Mouse (Mus musculus) embryonic stem cell, embryonic (primary cell): ENCODE data around the gene Pus7l.

Source experiments
- CTCF ChIA-PET, 4 experiments: fragments of 300-600 bp in 2 of 4; fragments of 350-600 bp in 2 of 4; sonication (Branson Sonifier 250); formaldehyde crosslinking; loops; one replicate each; lab custom pipeline; 2022; ENCODE audit warnings: inconsistent platforms in 2 of 4; lab: Charles Lee
- POLR2A ChIA-PET, 4 experiments: fragments of 300-600 bp in 2 of 4; fragments of 350-600 bp in 2 of 4; sonication (Branson Sonifier 250); formaldehyde crosslinking; loops; one replicate each; lab custom pipeline; 2022; ENCODE audit warnings: antibody characterized with exemption in 4 of 4, inconsistent platforms in 1 of 4; lab: Charles Lee

The Pus7l gene

GRCm38 (mm10) chr15:94558895-94559656 lies 15.7 kb upstream of the Pus7l start:
- CTCF ChIA-PET: interaction anchor here in 2 of 4 experiments (0.6 kb wide), 2 partner anchors 77 to 99 kb away, joined by 4 to 6 read pairs; no protein-coding TSS in a partner anchor
- POLR2A ChIA-PET: interaction anchor here in 2 of 4 experiments (0.6 to 1.0 kb wide), 2 partner anchors 16 to 1993 kb away, joined by 3 to 4 read pairs; partner anchors contain the start of genes Irak4 (in 1 of the 2) and Pus7l (in 1 of the 2)

- POLR2A ChIA-PET: interaction anchor here in 2 of 4 experiments (0.6 to 1.2 kb wide), 9 partner anchors 8 to 1932 kb away, joined by 3 to 6 read pairs (median 3); partner anchors contain the start of genes Irak4 (in 1 of the 2) and Pus7l (in 1 of the 2)
Measured at GRCm38 (mm10) chr15:94557442-94557841, 14.1 kb upstream of the Pus7l start.

GRCm38 (mm10) chr15:94553536-94553935 lies 10.2 kb upstream of the Pus7l start:
- POLR2A ChIA-PET: interaction anchor here in 3 of 4 experiments (0.5 to 2.8 kb wide), 8 partner anchors 9 to 168 kb away, joined by 3 to 17 read pairs (median 3); partner anchors contain the start of genes Irak4 (in 3 of the 3) and Pus7l (in 3 of the 3)
- CTCF ChIA-PET: interaction anchor here in 1 of 4 experiments (0.6 to 0.9 kb wide), 2 partner anchors 94 to 128 kb away, joined by 3 read pairs; no protein-coding TSS in a partner anchor

More at GRCm38 (mm10) chr15:94557442-94557841, 14.1 kb upstream of the Pus7l start:
- CTCF ChIA-PET: interaction anchor here (0.5 to 2.1 kb wide), 32 partner anchors 9 to 132 kb away, joined by 3 to 21 read pairs (median 4); partner anchors contain the start of genes Irak4 (in 3 of the 4) and Pus7l (in 3 of the 4)

GRCm38 (mm10) chr15:94544844-94545243 lies 1.5 kb upstream of the Pus7l start:
- POLR2A ChIA-PET: interaction anchor here in 2 of 4 experiments (0.9 to 3.5 kb wide), 5 partner anchors 9 to 75 kb away, joined by 3 to 18 read pairs (median 13); partner anchors contain the start of gene Twf1 (in 1 of the 2)

GRCm38 (mm10) chr15:94544052-94544636 lies 797 bp upstream of the Pus7l start:
- CTCF ChIA-PET: interaction anchor here in 3 of 4 experiments (0.6 to 2.5 kb wide), 11 partner anchors 13 to 1166 kb away, joined by 3 to 10 read pairs (median 6); no protein-coding TSS in a partner anchor
- POLR2A ChIA-PET: interaction anchor here in 3 of 4 experiments (0.8 to 3.5 kb wide), 26 partner anchors 7 to 1041 kb away, joined by 3 to 18 read pairs (median 5); partner anchors contain the start of gene Twf1 (in 1 of the 3)

More at GRCm38 (mm10) chr15:94544844-94545243, 1.5 kb upstream of the Pus7l start:
- CTCF ChIA-PET: interaction anchor here in 3 of 4 experiments (0.6 to 2.5 kb wide), 5 partner anchors 13 to 287 kb away, joined by 3 to 9 read pairs (median 4); no protein-coding TSS in a partner anchor

GRCm38 (mm10) chr15:94542567-94543408 lies 559 bp downstream of the Pus7l start:
- CTCF ChIA-PET: interaction anchor here in 3 of 4 experiments (0.6 to 1.7 kb wide), 8 partner anchors 14 to 220 kb away, joined by 3 to 10 read pairs (median 6); no protein-coding TSS in a partner anchor
- POLR2A ChIA-PET: interaction anchor here (0.5 to 3.5 kb wide), 40 partner anchors 9 to 1743 kb away, joined by 3 to 18 read pairs (median 4); partner anchors contain the start of gene Twf1 (in 1 of the 4)

GRCm38 (mm10) chr15:94539296-94539695 lies 4.1 kb downstream of the Pus7l start:
- POLR2A ChIA-PET: interaction anchor here in 1 of 4 experiments (0.7 kb wide), 1 partner anchor 51 kb away, joined by 3 read pairs; no protein-coding TSS in a partner anchor
- CTCF ChIA-PET: no interaction called here

- ChIA-PET POLR2A (no interaction called here), CTCF (no interaction called here)
Measured at GRCm38 (mm10) chr15:94535521-94535920, 7.8 kb downstream of the Pus7l start.

GRCm38 (mm10) chr15:94532956-94533355 lies 10.4 kb downstream of the Pus7l start:
- POLR2A ChIA-PET: interaction anchor here in 2 of 4 experiments (0.8 to 2.4 kb wide), 2 partner anchors 10 to 11 kb away, joined by 3 to 6 read pairs; partner anchors contain the start of genes Irak4 (in 2 of the 2) and Pus7l (in 2 of the 2)
- CTCF ChIA-PET: interaction anchor here in 1 of 4 experiments (0.6 kb wide), 1 partner anchor 460 kb away, joined by 3 read pairs; no protein-coding TSS in a partner anchor

- ChIA-PET POLR2A (interaction anchor here in 3 of 4 experiments (0.8 to 2.4 kb wide), 4 partner anchors 11 to 833 kb away, joined by 3 to 6 read pairs (median 3); partner anchors contain the start of genes Irak4 (in 3 of the 3) and Pus7l (in 3 of the 3)), CTCF (interaction anchor here in 1 of 4 experiments (0.6 kb wide), 1 partner anchor 461 kb away, joined by 3 read pairs; no protein-coding TSS in a partner anchor)
Measured at GRCm38 (mm10) chr15:94532306-94532705, 11.0 kb downstream of the Pus7l start.

- CTCF ChIA-PET: interaction anchor here in 1 of 4 experiments (0.6 kb wide), 1 partner anchor 128 kb away, joined by 5 read pairs; no protein-coding TSS in a partner anchor
Measured at GRCm38 (mm10) chr15:94530519-94530918, 12.8 kb downstream of the Pus7l start.

GRCm38 (mm10) chr15:94524956-94525355 lies 18.4 kb downstream of the Pus7l start:
- CTCF ChIA-PET: no interaction called here
- POLR2A ChIA-PET: interaction anchor here in 1 of 4 experiments (1.1 kb wide), 1 partner anchor 124 kb away, joined by 3 read pairs; no protein-coding TSS in a partner anchor

More at GRCm38 (mm10) chr15:94530519-94530918, 12.8 kb downstream of the Pus7l start:
- POLR2A ChIA-PET: interaction anchor here in 1 of 4 experiments (2.4 kb wide), 1 partner anchor 13 kb away, joined by 6 read pairs; the partner anchor contains the start of genes Irak4 and Pus7l

GRCm38 (mm10) chr15:94523251-94523650 lies 20.1 kb downstream of the Pus7l start:
- CTCF ChIA-PET: interaction anchor here in 2 of 4 experiments (0.6 to 1.6 kb wide), 2 partner anchors 34 to 258 kb away, joined by 3 to 6 read pairs; no protein-coding TSS in a partner anchor
- POLR2A ChIA-PET: interaction anchor here in 2 of 4 experiments (0.5 kb wide), 2 partner anchors 306 to 1298 kb away, joined by 3 to 4 read pairs; no protein-coding TSS in a partner anchor

GRCm38 (mm10) chr15:94520959-94521358 lies 22.4 kb downstream of the Pus7l start:
- ChIA-PET CTCF (interaction anchor here in 2 of 4 experiments (0.8 to 1.8 kb wide), 5 partner anchors 22 to 944 kb away, joined by 3 to 5 read pairs (median 3); partner anchors contain the start of genes Irak4 (in 1 of the 2) and Pus7l (in 1 of the 2)), POLR2A (interaction anchor here in 1 of 4 experiments (1.1 kb wide), 1 partner anchor 179 kb away, joined by 3 read pairs; no protein-coding TSS in a partner anchor)

- ChIA-PET CTCF (interaction anchor here in 3 of 4 experiments (0.6 to 1.8 kb wide), 12 partner anchors 23 to 1035 kb away, joined by 3 to 5 read pairs (median 3); partner anchors contain the start of genes Irak4 (in 1 of the 3) and Pus7l (in 1 of the 3)), POLR2A (interaction anchor here in 1 of 4 experiments (1.1 kb wide), 1 partner anchor 178 kb away, joined by 3 read pairs; no protein-coding TSS in a partner anchor)
Measured at GRCm38 (mm10) chr15:94520205-94520900, 23.0 kb downstream of the Pus7l start.
